Mouse (Mus musculus) lung, adult 2 months (tissue): ENCODE measurements around the gene Bysl.

ENCODE experiments used
- CTCF ChIP-seq: fragments of 200-500 bp; IDR thresholded peaks from 2 replicates; pipeline ENCODE4 v1.5.1; 2011; ENCODE audit warnings: mild to moderate bottlenecking, low read length, control low read depth; ENCODE audit not compliant: insufficient read depth
- POLR2A ChIP-seq: fragments of 200-500 bp; IDR thresholded peaks from 2 replicates; pipeline ENCODE4 v1.6.1; 2011; ENCODE audit warnings: low read depth, mild to moderate bottlenecking, control low read depth, low read length, borderline replicate concordance; ENCODE audit errors: extremely low read depth

DNA sequence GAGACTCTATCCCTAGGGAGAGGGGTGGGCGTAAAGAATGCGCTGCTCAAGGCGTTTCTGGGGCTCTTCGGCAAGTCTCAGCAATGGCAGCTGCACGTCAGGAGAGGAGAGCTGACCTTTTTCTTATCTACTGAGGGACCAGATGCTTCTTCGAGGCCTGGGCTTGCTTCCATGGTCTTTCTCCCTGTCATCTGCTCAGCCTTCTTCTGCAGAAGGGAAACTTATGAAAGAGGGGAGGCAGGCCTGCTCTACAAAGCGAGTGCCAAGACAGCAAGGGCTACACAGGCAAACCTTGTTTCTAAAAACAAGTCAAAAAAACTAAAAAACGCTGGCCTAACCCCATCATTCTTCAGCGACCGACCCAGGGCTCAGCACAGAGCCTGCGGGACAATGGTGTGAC, 36.5 kb downstream of the Bysl start:
- TF ChIP-seq POLR2A (no peak), CTCF (no peak)
